Mouse (Mus musculus): ENCODE measurements around the gene Gm45799. TPM values are rescaled to one million over a fixed set of nuclear protein-coding genes. Genes with fewer than 3 reads are reported as not detected.

Gene Gm45799
- polyA plus RNA-seq, 1 experiment = 56.6 TPM

GRCm38 (mm10) chr7:105708733-105709132, 68.4 kb downstream of the Gm45799 start:
- no peak for TF ChIP-seq POLR2A (IDR thresholded peaks at IDR 0.05; ENCODE audit: extremely low read depth, insufficient read depth, low read length)
- no peak for TF ChIP-seq CTCF (IDR thresholded peaks at IDR 0.05; ENCODE audit: extremely low read depth, insufficient read depth, low read length)
- no peak overlapping the region for H3K27ac ChIP-seq (ENCODE audit: insufficient read depth, low read length)
- H3K4me1 ChIP-seq (ENCODE audit: control insufficient read depth, insufficient read depth, low read length) = no peaks in the 10 kb centered on the region
- H3K4me3 ChIP-seq (ENCODE audit: insufficient read depth, low read length) = no peak overlapping the region

- TF ChIP-seq POLR2A (IDR thresholded peaks at IDR 0.05; ENCODE audit: extremely low read depth, insufficient read depth, low read length) = no peak
- TF ChIP-seq CTCF (IDR thresholded peaks at IDR 0.05; ENCODE audit: extremely low read depth, insufficient read depth, low read length) = no peak
- H3K4me1 ChIP-seq (ENCODE audit: control insufficient read depth, insufficient read depth, low read length) = no peaks in the 10 kb centered on the region
- H3K4me3 ChIP-seq (ENCODE audit: insufficient read depth, low read length) = no peak overlapping the region
- no peak overlapping the region for H3K27ac ChIP-seq (ENCODE audit: insufficient read depth, low read length)
Observed at GRCm38 (mm10) chr7:105715366-105715765, 75.0 kb downstream of the Gm45799 start.

- H3K4me3 ChIP-seq (ENCODE audit: insufficient read depth, low read length) = no peak overlapping the region
- TF ChIP-seq CTCF (IDR thresholded peaks at IDR 0.05; ENCODE audit: extremely low read depth, insufficient read depth, low read length) (no peak), POLR2A (IDR thresholded peaks at IDR 0.05; ENCODE audit: extremely low read depth, insufficient read depth, low read length) (no peak)
- H3K27ac ChIP-seq (ENCODE audit: insufficient read depth, low read length) = no peak overlapping the region
- H3K4me1 ChIP-seq (ENCODE audit: control insufficient read depth, insufficient read depth, low read length) = 0 out of 2 replicates have a peak, but pooled peaks cover 3% of the 10 kb centered on the region
Observed at GRCm38 (mm10) chr7:105721916-105722315, 81.6 kb downstream of the Gm45799 start.

- Histone ChIP-seq H3K27ac (ENCODE audit: insufficient read depth, low read length) (no peak overlapping the region), H3K4me1 (ENCODE audit: control insufficient read depth, insufficient read depth, low read length) (peaks cover 6% of the 10 kb centered on the region; the same call in 1 of the 2 replicates), H3K4me3 (ENCODE audit: insufficient read depth, low read length) (no peak overlapping the region)
- TF ChIP-seq CTCF (IDR thresholded peaks at IDR 0.05; ENCODE audit: extremely low read depth, insufficient read depth, low read length) = peak; percentile 80
- TF ChIP-seq POLR2A (IDR thresholded peaks at IDR 0.05; ENCODE audit: extremely low read depth, insufficient read depth, low read length) = no peak
Observed at GRCm38 (mm10) chr7:105726144-105726979, 86.0 kb downstream of the Gm45799 start.

GRCm38 (mm10) chr7:105726980-105727325, 86.6 kb downstream of the Gm45799 start:
- H3K4me1 ChIP-seq (ENCODE audit: control insufficient read depth, insufficient read depth, low read length) = peaks cover 3% of the 10 kb centered on the region; the same call in 1 of the 2 replicates
- H3K27ac ChIP-seq (ENCODE audit: insufficient read depth, low read length) = no peak overlapping the region
- TF ChIP-seq CTCF (IDR thresholded peaks at IDR 0.05; ENCODE audit: extremely low read depth, insufficient read depth, low read length) = no peak
- no peak for TF ChIP-seq POLR2A (IDR thresholded peaks at IDR 0.05; ENCODE audit: extremely low read depth, insufficient read depth, low read length)
- H3K4me3 ChIP-seq (ENCODE audit: insufficient read depth, low read length) = no peak overlapping the region

- Histone ChIP-seq H3K4me3 (ENCODE audit: insufficient read depth, low read length) (no peak overlapping the region), H3K27ac (ENCODE audit: insufficient read depth, low read length) (peak overlapping the region; percentile 94), H3K4me1 (ENCODE audit: control insufficient read depth, insufficient read depth, low read length) (peaks cover 3% of the 10 kb centered on the region; the same call in 1 of the 2 replicates)
- TF ChIP-seq POLR2A (IDR thresholded peaks at IDR 0.05; ENCODE audit: extremely low read depth, insufficient read depth, low read length) (no peak), CTCF (IDR thresholded peaks at IDR 0.05; ENCODE audit: extremely low read depth, insufficient read depth, low read length) (no peak)
Observed at GRCm38 (mm10) chr7:105728701-105729428, 88.5 kb downstream of the Gm45799 start.

- Histone ChIP-seq H3K4me1 (ENCODE audit: control insufficient read depth, insufficient read depth, low read length) (peaks cover 2% of the 10 kb centered on the region; the same call in 1 of the 2 replicates), H3K4me3 (ENCODE audit: insufficient read depth, low read length) (no peak overlapping the region), H3K27ac (ENCODE audit: insufficient read depth, low read length) (no peak overlapping the region)
- TF ChIP-seq POLR2A (IDR thresholded peaks at IDR 0.05; ENCODE audit: extremely low read depth, insufficient read depth, low read length) = no peak
- no peak for TF ChIP-seq CTCF (IDR thresholded peaks at IDR 0.05; ENCODE audit: extremely low read depth, insufficient read depth, low read length)
Observed at GRCm38 (mm10) chr7:105733836-105734235, 93.5 kb downstream of the Gm45799 start.

Other genes starting within 250 kb of the Gm45799 start
- gene Fam160a2, start 240.5 kb upstream of the Gm45799 start, polyA plus RNA-seq (2012; rRNA removed) = 48.8 and 50.2 TPM in 2 replicates
- gene Cnga4, start 236.0 kb upstream of the Gm45799 start, polyA plus RNA-seq (2012; rRNA removed) = 1.8 and 2.3 TPM in 2 replicates
- gene Cckbr, start 214.8 kb upstream of the Gm45799 start, polyA plus RNA-seq (2012; rRNA removed) = 99.5 and 100 TPM in 2 replicates
- gene Cavin3, start 158.3 kb upstream of the Gm45799 start, polyA plus RNA-seq (2012; rRNA removed) = 30.9 and 32.1 TPM in 2 replicates
- gene Smpd1, start 86.2 kb upstream of the Gm45799 start, polyA plus RNA-seq (2012; rRNA removed) = 93.2 and 93.3 TPM in 2 replicates
- 564 and 565 TPM in 2 replicates for gene Apbb1, start 58.9 kb upstream of the Gm45799 start, polyA plus RNA-seq (2012; rRNA removed)
- gene Hpx, start 40.4 kb upstream of the Gm45799 start, polyA plus RNA-seq (2012; rRNA removed) = 0.93 and 0.94 TPM in 2 replicates
- gene Trim3, start 7.0 kb upstream of the Gm45799 start, polyA plus RNA-seq (2012; rRNA removed) = 152 and 176 TPM in 2 replicates
- gene Timm10b, start 496 bp upstream of the Gm45799 start, polyA plus RNA-seq (2012; rRNA removed) = 123 and 138 TPM in 2 replicates
- gene Arfip2, start 136 bp upstream of the Gm45799 start, polyA plus RNA-seq (2012; rRNA removed) = 122 and 127 TPM in 2 replicates
- 7.9 and 8.0 TPM in 2 replicates for gene Dnhd1, start 10.3 kb downstream of the Gm45799 start, polyA plus RNA-seq (2012; rRNA removed)
- 153 TPM in 2 replicates for gene Ilk, start 96.0 kb downstream of the Gm45799 start, polyA plus RNA-seq (2012; rRNA removed)
- gene Rrp8, start 96.8 kb downstream of the Gm45799 start, polyA plus RNA-seq (2012; rRNA removed) = 8.4 and 10.0 TPM in 2 replicates
- gene Taf10, start 103.8 kb downstream of the Gm45799 start, polyA plus RNA-seq (2012; rRNA removed) = 174 and 179 TPM in 2 replicates
- 92.3 and 93.2 TPM in 2 replicates for gene Tpp1, start 111.7 kb downstream of the Gm45799 start, polyA plus RNA-seq (2012; rRNA removed)
- gene Dchs1, start 147.1 kb downstream of the Gm45799 start, polyA plus RNA-seq (2012; rRNA removed) = 4.2 and 5.2 TPM in 2 replicates
- 143 and 155 TPM in 2 replicates for gene Mrpl17, start 170.5 kb downstream of the Gm45799 start, polyA plus RNA-seq (2012; rRNA removed)